Mouse (Mus musculus) forebrain, embryonic 14.5 days (tissue): Measurements from ENCODE around the gene Agpat3. TPM values are rescaled to one million over a fixed set of nuclear protein-coding genes. Genes with fewer than 3 reads are reported as not detected.

Experiments used
- ATAC-seq: fragments of 200-750 bp; cut with Nextera tagmentation; 2 replicates; pipeline ENCODE4 v1.8.0; 2017; ENCODE audit warnings: mild to moderate bottlenecking, moderate library complexity
- DNase-seq: peaks from one replicate; pipeline ENCODE4 v3.0.0-alpha.2; 2015; ENCODE audit warnings: low spot score
- H3K27ac ChIP-seq: fragments of 300-500 bp; sonication (generic); 2 replicates; pipeline ENCODE4 v1.5.1; 2014; ENCODE audit warnings: low read depth, mild to moderate bottlenecking, control low read depth, low read length, moderate library complexity
- H3K27me3 ChIP-seq: fragments of 300-500 bp; sonication (generic); replicated peaks from 2 replicates; pipeline ENCODE4 v1.6.1; 2014; ENCODE audit warnings: low read length, control low read depth, mixed read lengths; ENCODE audit not compliant: control insufficient read depth, insufficient read depth
- H3K36me3 ChIP-seq: fragments of 300-500 bp; sonication (generic); 2 replicates; pipeline ENCODE4 v1.6.1; 2014; ENCODE audit warnings: low read length, control low read depth; ENCODE audit not compliant: control insufficient read depth, insufficient read depth
- H3K4me1 ChIP-seq: fragments of 300-500 bp; sonication (generic); 2 replicates; pipeline ENCODE4 v1.6.1; 2014; ENCODE audit warnings: antibody characterized with exemption, low read length, control low read depth; ENCODE audit not compliant: control insufficient read depth, insufficient read depth
- H3K4me2 ChIP-seq: fragments of 300-500 bp; sonication (generic); 2 replicates; pipeline ENCODE4 v1.6.1; 2014; ENCODE audit warnings: mild to moderate bottlenecking, control low read depth, low read length
- H3K4me3 ChIP-seq: fragments of 300-500 bp; sonication (generic); 2 replicates; pipeline ENCODE4 v1.5.1; 2014; ENCODE audit warnings: low read depth, low read length, control low read depth
- H3K9ac ChIP-seq: fragments of 300-500 bp; sonication (generic); 2 replicates; pipeline ENCODE4 v1.6.1; 2014; ENCODE audit warnings: mild to moderate bottlenecking, low read length, control low read depth, moderate library complexity
- H3K9me3 ChIP-seq: fragments of 300-500 bp; sonication (generic); replicated peaks from 2 replicates; pipeline ENCODE4 v1.6.1; 2016; ENCODE audit warnings: low read length, control low read depth, mixed read lengths; ENCODE audit not compliant: control insufficient read depth
- WGBS: fragments of 180-500 bp; shearing (Covaris S2); extraction: QIAGEN DNeasy Blood & Tissue Kit; methylation state at CpG from one replicate; pipeline ENCODE4 v1.1.7; 2014; 5-methylcytosine and 5-hydroxymethylcytosine counted together
- polyA plus RNA-seq: library from polyadenylated mRNA; unstranded; fragments of >200 nt; fragmentation: Nextera tagmentation; extraction: Ambion mirVana; gene quantifications from 2 replicates; pipeline ENCODE4 v1.2.1, GENCODE M21; 2014

Gene Agpat3
- polyA plus RNA-seq, 1 experiment from 2014 or later = 46.0 TPM

- ATAC-seq = no peak
- Histone ChIP-seq H3K9ac (no peak overlapping the region), H3K4me1 (0 out of 2 replicates have a peak, but pooled peaks cover 5% of the 10 kb centered on the region), H3K4me3 (no peak overlapping the region), H3K9me3 (no peaks in the 10 kb centered on the region), H3K27ac (no peak overlapping the region), H3K27me3 (no peaks in the 10 kb centered on the region), H3K36me3 (0 out of 2 replicates have a peak, but pooled peaks cover 3% of the 10 kb centered on the region), H3K4me2 (no peak overlapping the region)
- DNase-seq = no peak
- 90% methylated on average over 15 of the region's 15 CpGs for WGBS
These were observed 35.8 kb downstream of the Agpat3 start for GRCm38 (mm10) chr10:78316228-78317087.

DNA sequence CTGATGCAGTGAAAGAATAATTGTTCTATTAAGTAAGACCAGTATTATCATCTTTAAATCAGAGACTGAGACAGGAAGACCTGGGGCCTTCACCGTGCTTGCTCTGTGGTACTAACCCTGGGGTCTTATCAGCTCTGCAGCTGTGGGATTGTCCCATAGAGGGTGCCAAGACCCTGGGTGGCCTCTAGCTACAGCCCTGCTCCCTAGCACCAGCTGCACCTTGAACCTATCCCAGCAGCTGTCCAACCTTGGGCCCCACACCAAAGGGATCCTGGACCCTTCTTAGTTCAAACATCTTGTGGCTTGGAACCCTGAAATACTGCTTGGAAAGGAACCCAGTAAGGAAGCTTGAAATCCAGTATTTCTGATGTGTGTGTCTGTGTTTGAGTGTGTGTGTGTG, 37.1 kb downstream of the Agpat3 start:
- Histone ChIP-seq H3K4me2 (no peak overlapping the region), H3K27ac (no peak overlapping the region), H3K4me3 (no peak overlapping the region), H3K9me3 (no peaks in the 10 kb centered on the region), H3K9ac (no peak overlapping the region), H3K27me3 (no peaks in the 10 kb centered on the region), H3K36me3 (0 out of 2 replicates have a peak, but pooled peaks cover 3% of the 10 kb centered on the region), H3K4me1 (0 out of 2 replicates have a peak, but pooled peaks cover 5% of the 10 kb centered on the region)
- DNase-seq (no peak), ATAC-seq (no peak)
- WGBS = 86% methylated on average over 1 of the region's 1 CpGs

DNA sequence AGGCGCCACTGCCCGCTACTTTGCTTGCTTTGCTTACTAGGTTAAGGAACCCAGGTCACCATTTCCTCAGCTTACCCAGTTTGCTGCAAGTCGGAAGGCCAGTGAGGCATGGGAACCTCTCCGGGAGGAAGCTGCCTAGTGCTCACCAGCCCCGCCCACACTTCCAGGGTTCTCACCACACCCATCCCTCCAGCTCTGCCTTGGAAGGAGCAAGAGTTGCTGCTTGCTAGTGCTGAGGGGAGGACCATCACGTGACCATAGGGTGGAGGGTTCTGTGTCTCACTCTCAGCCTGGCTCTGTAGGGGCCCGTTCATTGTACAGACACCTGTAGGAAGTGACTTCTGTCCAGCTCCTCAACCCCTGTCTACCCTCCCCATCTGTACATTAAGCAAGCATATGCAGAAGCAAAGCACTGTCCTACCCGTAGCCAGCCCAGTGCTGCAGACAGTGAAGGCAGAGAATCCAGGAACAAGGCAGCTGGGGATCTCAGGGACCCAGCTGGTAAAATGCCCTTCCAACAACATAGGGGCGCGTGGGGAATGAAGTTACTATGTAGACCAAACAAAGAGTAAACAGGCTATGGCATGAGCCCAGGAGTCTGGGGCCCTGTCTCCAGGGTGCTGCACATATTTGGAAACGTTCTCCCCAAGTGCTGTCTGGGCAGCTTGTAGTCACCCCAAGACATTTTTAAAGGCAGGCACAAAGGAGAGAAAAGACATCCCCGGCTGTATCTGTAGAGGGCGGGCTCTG, 40.2 kb downstream of the Agpat3 start:
- ATAC-seq (no peak), DNase-seq (no peak)
- 89% methylated on average over 13 of the region's 13 CpGs for WGBS
- Histone ChIP-seq H3K9me3 (no peaks in the 10 kb centered on the region), H3K4me1 (no peaks in the 10 kb centered on the region), H3K4me2 (no peak overlapping the region), H3K9ac (no peak overlapping the region), H3K27ac (no peak overlapping the region), H3K4me3 (no peak overlapping the region), H3K27me3 (no peaks in the 10 kb centered on the region), H3K36me3 (0 out of 2 replicates have a peak, but pooled peaks cover 3% of the 10 kb centered on the region)

DNA sequence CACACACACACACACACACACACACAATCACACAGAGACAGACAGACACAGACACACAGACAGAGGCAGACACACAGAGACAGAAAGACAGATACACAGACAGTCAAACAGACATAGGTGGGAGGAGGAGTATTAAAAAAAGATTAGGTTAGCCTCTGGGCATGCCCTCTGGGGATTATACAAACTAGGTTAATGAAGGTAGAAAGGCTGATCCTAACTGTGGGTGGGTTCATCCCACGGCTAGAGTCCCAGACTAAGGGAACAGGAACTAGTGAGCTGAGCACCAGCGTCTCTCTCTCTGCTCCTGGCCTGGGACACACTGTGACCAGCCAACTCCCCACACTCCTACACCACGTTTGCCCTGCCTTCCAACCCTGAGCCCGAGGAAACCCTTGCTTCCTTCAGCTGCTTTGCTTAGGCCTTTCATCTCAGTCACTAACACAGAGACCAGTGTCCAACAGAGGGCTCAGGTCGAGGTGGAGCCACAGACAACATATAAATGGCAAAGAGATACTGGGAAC, 41.5 kb downstream of the Agpat3 start:
- H3K27ac ChIP-seq = no peak overlapping the region
- no peak for DNase-seq
- no peak overlapping the region for H3K4me3 ChIP-seq
- H3K9ac ChIP-seq = no peak overlapping the region
- no peak overlapping the region for H3K4me2 ChIP-seq
- no peak for ATAC-seq
- no peaks in the 10 kb centered on the region for H3K9me3 ChIP-seq
- no peaks in the 10 kb centered on the region for H3K27me3 ChIP-seq
- 0 out of 2 replicates have a peak, but pooled peaks cover 3% of the 10 kb centered on the region for H3K36me3 ChIP-seq
- WGBS = 54% methylated on average over 5 of the region's 5 CpGs
- no peaks in the 10 kb centered on the region for H3K4me1 ChIP-seq

DNA sequence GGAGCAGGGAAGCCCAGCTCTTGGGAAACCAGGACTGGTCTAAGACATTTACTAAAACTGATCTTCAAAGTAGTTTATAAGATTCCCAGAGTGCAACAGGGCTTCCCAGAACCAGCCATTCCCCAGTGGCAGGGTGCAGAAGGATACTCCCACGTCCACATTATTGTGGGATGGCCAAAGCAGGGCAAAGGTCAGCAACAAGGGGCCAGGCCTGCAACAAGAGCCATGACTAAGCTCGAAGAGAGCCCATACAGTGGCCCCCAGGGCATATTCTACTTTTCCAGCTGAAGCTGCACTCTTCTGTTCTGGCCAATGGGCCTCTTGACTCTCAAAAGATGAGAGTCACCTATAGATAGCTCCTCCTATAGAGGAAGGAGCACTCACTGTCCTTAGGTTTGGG, 43.7 kb downstream of the Agpat3 start:
- Histone ChIP-seq H3K9ac (no peak overlapping the region), H3K4me3 (no peak overlapping the region), H3K9me3 (no peaks in the 10 kb centered on the region), H3K36me3 (0 out of 2 replicates have a peak, but pooled peaks cover 3% of the 10 kb centered on the region), H3K4me1 (no peaks in the 10 kb centered on the region), H3K4me2 (no peak overlapping the region), H3K27ac (no peak overlapping the region), H3K27me3 (no peaks in the 10 kb centered on the region)
- ATAC-seq = no peak
- 64% methylated on average over 2 of the region's 2 CpGs for WGBS
- no peak for DNase-seq

DNA sequence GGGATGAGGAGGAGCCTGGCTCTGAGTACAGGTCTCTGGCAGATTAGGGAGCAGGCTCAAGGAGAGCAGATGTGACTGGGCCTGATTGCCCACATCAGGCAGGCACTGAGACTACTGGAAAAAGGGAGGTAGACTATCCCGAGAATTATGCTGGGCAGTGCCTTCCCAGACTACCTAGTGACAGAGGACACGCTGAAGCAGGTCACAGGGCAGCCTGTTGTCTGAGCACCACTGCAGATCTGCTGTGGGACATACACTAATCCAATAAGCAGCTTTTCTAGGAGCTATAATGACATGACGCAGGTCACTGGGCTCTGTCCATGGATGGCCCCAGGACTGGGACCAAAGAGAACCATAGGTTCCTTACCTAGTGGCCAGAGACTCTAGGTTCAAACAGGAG, 44.9 kb downstream of the Agpat3 start:
- Histone ChIP-seq H3K4me3 (no peak overlapping the region), H3K4me1 (no peaks in the 10 kb centered on the region), H3K4me2 (no peak overlapping the region), H3K27ac (no peak overlapping the region), H3K9me3 (no peaks in the 10 kb centered on the region), H3K36me3 (0 out of 2 replicates have a peak, but pooled peaks cover under 1% of the 10 kb centered on the region), H3K9ac (no peak overlapping the region), H3K27me3 (no peaks in the 10 kb centered on the region)
- ATAC-seq = no peak
- DNase-seq = no peak
- WGBS = 75% methylated on average over 3 of the region's 3 CpGs

- H3K4me1 ChIP-seq = no peaks in the 10 kb centered on the region
- H3K9me3 ChIP-seq = no peaks in the 10 kb centered on the region
- H3K4me2 ChIP-seq = no peak overlapping the region
- no peak for DNase-seq
- ATAC-seq = no peak
- H3K4me3 ChIP-seq = no peak overlapping the region
- H3K9ac ChIP-seq = no peak overlapping the region
- no peaks in the 10 kb centered on the region for H3K36me3 ChIP-seq
- WGBS = 83% methylated on average over 4 of the region's 4 CpGs
- H3K27me3 ChIP-seq = no peaks in the 10 kb centered on the region
- no peak overlapping the region for H3K27ac ChIP-seq
These were observed 46.3 kb downstream of the Agpat3 start for GRCm38 (mm10) chr10:78306027-78306426.

- Histone ChIP-seq H3K27ac (no peak overlapping the region), H3K4me1 (no peaks in the 10 kb centered on the region), H3K4me3 (no peak overlapping the region), H3K9me3 (no peaks in the 10 kb centered on the region), H3K27me3 (no peaks in the 10 kb centered on the region), H3K9ac (no peak overlapping the region), H3K36me3 (no peaks in the 10 kb centered on the region), H3K4me2 (no peak overlapping the region)
- no peak for ATAC-seq
- 50% methylated on average over 3 of the region's 3 CpGs for WGBS
- no peak for DNase-seq
These were observed 47.3 kb downstream of the Agpat3 start for GRCm38 (mm10) chr10:78304996-78305395.
